Mouse (Mus musculus) layer of hippocampus, postnatal 10 days (tissue): ENCODE data around the gene Rasa1. TPM values are rescaled to one million over a fixed set of nuclear protein-coding genes. Genes with fewer than 3 reads are reported as not detected.

Source experiments
- DNase-seq, 2 experiments: peaks; one replicate each; pipeline ENCODE4 v3.0.0; 2021; ENCODE audit warnings: low spot score in 2 of 2
- long read RNA-seq: library from polyadenylated mRNA; stranded (forward); transcript quantifications from one replicate; pipeline ENCODE4 v2.0.0, GENCODE M21; 2023
- total RNA-seq, 2 experiments: library from RNA; stranded (reverse); gene quantifications; 2 replicates each; pipeline ENCODE4 v1.2.3; 2021

Rasa1 gene
- 10 to 100 TPM; 70.2 to 70.6 TPM for total RNA-seq
- long read RNA-seq, full-length matches to known transcripts = 12 of 20 reads
- long read RNA-seq, partial matches to known transcripts = 6 of 20 reads
- long read RNA-seq, other reads (novel, unspliced or antisense) = 2 of 20 reads

- peak; percentile 89 to 92 for DNase-seq
These were observed at the start of gene Rasa1 for GRCm38 (mm10) chr13:85288843-85289713. Gene Rasa1 (minus strand): TSS chr13:85289130.

GRCm38 (mm10) chr13:85311547-85311946 is 22.6 kb upstream of the Rasa1 start:
- no peak for DNase-seq

- no peak for DNase-seq
These were observed 22.0 kb upstream of the Rasa1 start for GRCm38 (mm10) chr13:85310968-85311367.

GRCm38 (mm10) chr13:85310483-85310882 is 21.6 kb upstream of the Rasa1 start:
- no peak for DNase-seq

- no peak for DNase-seq
These were observed 17.1 kb upstream of the Rasa1 start for GRCm38 (mm10) chr13:85306039-85306438.

- no peak for DNase-seq
These were observed 1.7 kb upstream of the Rasa1 start for GRCm38 (mm10) chr13:85290651-85291050.

GRCm38 (mm10) chr13:85288574-85288842 is 422 bp downstream of the Rasa1 start:
- DNase-seq = no peak

- no peak for DNase-seq
These were observed 905 bp downstream of the Rasa1 start for GRCm38 (mm10) chr13:85287876-85288573.

GRCm38 (mm10) chr13:85282626-85283025 is 6.3 kb downstream of the Rasa1 start:
- no peak for DNase-seq

- DNase-seq = no peak
These were observed 10.0 kb downstream of the Rasa1 start for GRCm38 (mm10) chr13:85278951-85279350.

- DNase-seq = no peak
These were observed 14.4 kb downstream of the Rasa1 start for GRCm38 (mm10) chr13:85274572-85274971.

GRCm38 (mm10) chr13:85273788-85274187 is 15.1 kb downstream of the Rasa1 start:
- DNase-seq = no peak

GRCm38 (mm10) chr13:85238760-85239159 is 50.2 kb downstream of the Rasa1 start:
- DNase-seq = no peak

GRCm38 (mm10) chr13:85218656-85219055 is 70.3 kb downstream of the Rasa1 start:
- no peak for DNase-seq

GRCm38 (mm10) chr13:85210353-85210752 is 78.6 kb downstream of the Rasa1 start:
- no peak for DNase-seq

- no peak for DNase-seq
These were observed 80.3 kb downstream of the Rasa1 start for GRCm38 (mm10) chr13:85208656-85209055.

GRCm38 (mm10) chr13:85207493-85207892 is 81.4 kb downstream of the Rasa1 start:
- no peak for DNase-seq

- no peak for DNase-seq
These were observed 97.7 kb downstream of the Rasa1 start for GRCm38 (mm10) chr13:85191253-85191652.

GRCm38 (mm10) chr13:85189644-85190121 is 99.2 kb downstream of the Rasa1 start:
- no peak for DNase-seq

- DNase-seq = peak; percentile 92 to 95
These were observed 99.9 kb downstream of the Rasa1 start, which contains the start of gene Ccnh for GRCm38 (mm10) chr13:85188903-85189643. Gene Ccnh (plus strand): TSS chr13:85189408.
